Mouse (Mus musculus) liver (tissue): ENCODE measurements around the gene Acrbp.
A peak's percentile ranks its signal among the peaks of the same experiment; 100 is the strongest.

Source experiments
- DNase-seq: peaks from one replicate; pipeline ENCODE4 v3.0.0-alpha.2; 2020; ENCODE audit warnings: mixed read lengths

Gene Acrbp

GRCm38 (mm10) chr6:125071896-125072279 is 22.4 kb downstream of the Acrbp start:
- peak; percentile 53 for DNase-seq

DNA sequence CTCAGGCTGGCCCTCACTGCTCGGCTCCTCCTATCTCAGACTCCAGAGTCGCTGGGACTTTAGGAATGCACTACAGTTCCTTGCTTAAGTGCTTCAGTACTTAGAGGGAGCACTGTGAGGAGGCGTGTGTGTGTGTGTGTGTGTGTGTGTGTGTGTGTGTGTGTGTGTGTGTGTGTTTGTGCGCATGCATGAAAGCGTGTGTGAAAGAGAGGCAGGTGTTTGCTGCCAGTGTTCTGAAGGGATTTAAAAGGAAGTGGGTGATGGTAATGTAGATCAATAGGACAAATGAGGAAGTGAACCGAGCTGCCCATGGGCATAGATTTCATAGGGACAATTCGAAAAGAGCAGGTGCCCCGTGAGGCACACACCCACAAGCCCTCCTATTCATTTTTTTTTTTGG is 24.3 kb downstream of the Acrbp start:
- no peak for DNase-seq

- no peak for DNase-seq
These were observed 31.9 kb downstream of the Acrbp start for GRCm38 (mm10) chr6:125081394-125081793.

DNA sequence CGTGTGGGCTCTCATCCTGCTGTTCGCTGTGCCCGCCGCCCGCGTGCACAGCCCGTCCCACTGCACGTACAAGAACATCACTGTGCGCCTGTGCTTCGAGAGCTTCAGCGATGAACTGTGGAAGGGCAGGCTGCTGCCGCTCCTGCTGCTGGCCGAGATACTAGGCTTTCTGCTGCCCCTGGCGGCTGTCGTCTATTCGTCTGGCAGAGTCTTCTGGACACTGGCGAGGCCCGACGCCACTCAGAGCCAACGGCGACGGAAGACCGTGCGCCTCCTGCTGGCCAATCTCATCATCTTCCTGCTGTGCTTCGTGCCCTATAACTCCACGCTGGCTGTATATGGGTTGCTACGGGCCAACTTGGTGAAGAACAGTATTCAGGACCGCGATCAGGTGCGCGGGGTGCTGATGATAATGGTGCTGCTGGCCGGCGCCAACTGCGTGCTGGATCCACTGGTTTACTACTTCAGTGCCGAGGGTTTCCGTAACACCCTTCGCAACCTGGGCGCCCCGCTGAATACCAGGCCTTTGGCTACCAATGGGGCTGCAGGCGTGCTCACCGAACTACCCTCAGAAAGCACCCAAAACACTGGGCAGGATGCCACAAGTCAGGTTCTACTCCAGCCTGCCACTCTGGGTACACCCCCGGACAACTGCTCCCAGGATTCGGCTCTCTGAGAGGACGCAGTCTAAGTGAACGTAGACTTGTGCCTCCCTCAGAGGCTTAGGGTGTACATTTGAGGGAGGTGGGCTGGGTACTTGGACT is 32.5 kb downstream of the Acrbp start:
- peak; percentile 91 for DNase-seq

DNA sequence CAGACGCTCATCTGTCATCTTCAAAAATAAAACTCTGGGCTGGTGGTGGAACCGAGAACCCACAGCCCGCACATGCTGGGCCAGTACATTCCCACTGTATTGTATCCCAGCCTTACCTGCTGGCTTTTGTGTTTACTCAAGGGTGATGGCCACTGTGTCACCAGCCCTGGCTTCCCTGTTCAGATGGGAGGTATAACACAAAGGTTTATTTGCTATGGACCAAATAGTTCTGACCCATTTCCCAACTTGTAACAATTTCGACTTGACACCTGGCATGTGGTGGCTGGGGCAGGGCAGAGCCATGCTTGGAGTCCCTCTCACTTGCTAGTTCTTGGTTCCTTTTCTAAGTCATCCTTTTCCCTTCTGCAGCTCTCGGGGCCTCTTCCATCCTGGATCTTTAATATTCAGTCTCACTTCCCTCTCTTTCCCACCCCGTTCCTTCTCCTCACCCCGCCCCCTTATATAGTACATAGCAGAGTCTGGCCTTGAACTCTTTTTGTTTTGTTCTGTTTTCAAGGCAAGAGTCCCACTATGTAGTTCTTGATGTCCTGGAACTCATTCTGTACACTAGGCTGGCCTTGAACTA is 33.4 kb downstream of the Acrbp start:
- no peak for DNase-seq

DNA sequence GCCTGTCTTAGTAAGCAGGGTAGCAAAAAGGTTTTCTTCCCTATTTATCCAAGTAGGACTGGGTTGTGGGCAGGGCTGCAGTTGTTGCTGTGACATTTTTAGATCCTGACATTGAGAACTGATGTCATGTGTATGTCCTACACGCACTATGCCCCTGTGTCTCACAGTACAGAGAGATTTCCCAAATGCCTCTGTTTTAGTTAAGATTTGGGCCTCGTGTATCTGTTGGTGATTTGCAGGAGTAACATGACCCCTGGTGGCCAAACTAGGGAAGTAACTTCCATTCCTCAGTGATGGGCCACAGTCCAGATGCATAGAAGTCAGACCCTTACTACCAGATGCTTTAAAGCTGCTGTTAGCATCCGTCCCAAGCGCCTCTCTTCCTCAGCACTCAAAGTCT is 34.9 kb downstream of the Acrbp start:
- DNase-seq, result peak; percentile 63

- DNase-seq, result no peak
These were observed 38.4 kb downstream of the Acrbp start for GRCm38 (mm10) chr6:125087937-125088336.

DNA sequence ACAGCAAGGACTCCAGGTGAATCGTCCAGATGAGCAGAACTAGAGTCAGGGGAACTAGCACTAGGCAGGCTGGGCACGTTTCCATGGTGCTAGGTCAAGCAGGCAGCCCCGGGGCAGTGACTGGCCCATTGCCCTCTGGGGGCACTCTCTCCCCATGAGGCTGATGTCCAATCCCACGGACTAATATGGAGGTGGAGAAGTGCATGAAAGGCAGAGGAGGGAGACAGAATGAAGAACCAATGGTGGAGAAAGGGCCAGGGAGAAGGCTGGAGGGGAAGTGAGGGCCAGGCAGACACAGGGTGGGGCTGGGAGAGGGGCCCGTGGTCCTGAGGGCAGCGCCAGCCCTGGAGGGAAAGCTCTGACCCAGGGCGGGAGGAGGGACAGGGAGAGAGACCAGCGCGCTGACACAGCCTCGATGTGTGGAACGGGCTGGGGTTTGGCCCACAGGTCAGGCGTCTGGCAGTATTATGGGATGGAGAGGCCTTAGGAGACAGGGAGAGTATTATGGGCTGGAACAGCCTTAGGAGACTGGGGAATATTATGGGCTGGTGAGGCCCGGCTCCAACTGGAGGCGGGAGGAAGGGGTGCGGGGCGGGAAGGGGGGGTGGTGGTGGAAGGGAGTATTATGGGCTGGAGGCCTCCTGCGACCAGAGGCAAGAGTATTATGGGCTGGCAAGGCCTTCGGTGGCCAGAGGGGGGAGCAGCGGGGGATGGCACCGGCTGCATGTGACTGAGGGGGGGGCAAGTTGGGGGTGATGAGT is 39.3 kb downstream of the Acrbp start:
- DNase-seq, result peak; percentile 83

DNA sequence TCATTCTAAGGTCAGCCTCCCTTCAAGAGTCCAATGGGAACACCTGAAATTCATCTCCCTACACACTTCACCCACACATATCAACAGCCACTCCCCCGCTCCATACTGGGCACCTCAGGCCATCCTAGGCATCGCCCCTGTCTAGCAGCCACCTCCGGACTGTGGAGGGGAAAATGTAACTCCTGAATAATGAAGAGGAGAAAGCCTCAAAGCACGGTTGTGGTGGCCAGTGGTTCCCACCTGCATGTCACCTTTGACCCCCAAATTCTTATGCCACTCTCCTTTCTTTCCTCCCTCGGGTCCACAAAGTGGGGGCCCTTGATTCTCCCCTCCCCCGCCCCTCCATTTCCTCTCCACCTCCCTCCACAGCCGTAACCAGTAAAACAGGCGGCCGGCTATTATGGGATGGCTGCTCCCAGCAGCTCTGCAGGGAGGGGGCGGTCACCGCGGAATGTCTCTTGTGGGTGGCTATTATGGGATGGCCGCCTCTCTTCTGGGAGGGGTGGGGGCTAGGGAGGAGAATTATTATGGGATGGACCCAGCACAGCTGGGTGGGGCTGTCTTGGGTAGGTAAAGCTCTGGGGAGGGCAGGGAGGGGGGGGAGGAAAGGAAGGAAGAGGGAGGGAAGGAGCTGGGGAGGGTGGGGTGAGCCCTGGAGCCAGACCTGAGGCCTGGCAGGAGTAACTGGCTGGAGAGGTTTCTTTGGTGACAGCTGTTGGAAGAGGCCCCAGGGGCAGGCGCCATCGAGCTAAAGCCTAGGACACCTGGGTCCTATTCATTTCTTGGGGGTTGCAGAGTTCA is 40.2 kb downstream of the Acrbp start:
- peak; percentile 89 for DNase-seq

GRCm38 (mm10) chr6:125090341-125091085 is 41.0 kb downstream of the Acrbp start:
- DNase-seq, result no peak

DNA sequence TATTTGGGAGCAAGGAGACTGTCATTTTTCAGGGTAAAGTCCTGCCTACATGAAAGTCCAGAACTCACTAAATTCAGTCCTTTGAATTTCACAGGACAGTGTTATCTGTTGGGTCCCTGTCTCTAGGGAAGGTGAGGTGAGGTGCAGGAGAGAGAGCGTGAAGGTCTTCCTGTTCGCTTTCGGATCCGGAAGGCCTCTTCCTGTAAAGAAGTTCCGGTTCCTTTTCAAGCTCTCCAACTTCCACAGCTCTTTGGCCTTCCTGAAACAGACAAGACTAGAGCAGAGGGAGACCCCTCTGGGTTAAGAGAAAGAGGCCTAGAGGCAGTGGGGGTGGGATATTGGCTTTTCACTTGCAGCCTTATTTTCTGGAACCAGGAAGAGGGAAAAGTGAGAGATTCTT is 42.9 kb downstream of the Acrbp start:
- DNase-seq, result no peak

DNA sequence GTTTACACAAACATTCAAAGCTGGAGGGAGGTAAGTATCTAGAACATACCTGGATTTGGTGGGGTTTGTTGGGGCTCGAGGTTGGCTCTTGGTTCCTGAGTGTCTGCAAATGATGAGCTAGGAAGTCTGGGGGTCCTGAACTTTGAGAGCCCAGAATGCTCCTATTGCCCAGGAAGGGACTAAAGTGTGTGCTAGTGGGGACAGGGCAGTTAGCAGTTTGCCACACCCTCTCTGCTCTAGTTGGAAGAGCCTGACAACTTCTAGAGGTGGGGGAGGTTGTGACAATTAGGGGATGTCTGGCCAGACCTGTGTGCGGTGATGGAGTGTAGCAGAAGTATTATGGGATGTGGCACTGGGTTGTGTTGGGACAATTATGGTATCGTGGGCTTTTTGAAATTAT is 45.4 kb downstream of the Acrbp start:
- DNase-seq, result no peak

GRCm38 (mm10) chr6:125095391-125096278 is 46.1 kb downstream of the Acrbp start, which contains the start of gene Chd4:
TSS of gene Chd4 (plus strand) at chr6:125095981.
- peak; percentile 97 for DNase-seq

DNA sequence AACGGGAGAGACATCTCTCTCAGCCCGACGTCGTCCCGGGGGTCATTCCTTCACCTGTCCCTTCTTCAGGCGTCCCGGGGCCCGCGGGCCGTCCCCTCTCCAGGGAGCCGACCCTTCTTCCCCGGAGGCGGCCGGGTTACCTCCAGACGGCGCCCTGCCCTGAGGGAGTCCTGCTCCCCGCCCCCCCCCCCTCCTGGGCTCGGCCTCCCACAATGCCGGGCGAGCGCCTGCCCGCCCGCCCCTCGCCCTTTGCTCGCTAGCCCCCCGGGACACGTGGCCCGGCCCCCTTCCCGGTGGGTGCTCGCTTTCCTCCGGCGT is 46.7 kb downstream of the Acrbp start:
- no peak for DNase-seq

GRCm38 (mm10) chr6:125096597-125097345 is 47.3 kb downstream of the Acrbp start:
- peak; percentile 66 for DNase-seq

DNA sequence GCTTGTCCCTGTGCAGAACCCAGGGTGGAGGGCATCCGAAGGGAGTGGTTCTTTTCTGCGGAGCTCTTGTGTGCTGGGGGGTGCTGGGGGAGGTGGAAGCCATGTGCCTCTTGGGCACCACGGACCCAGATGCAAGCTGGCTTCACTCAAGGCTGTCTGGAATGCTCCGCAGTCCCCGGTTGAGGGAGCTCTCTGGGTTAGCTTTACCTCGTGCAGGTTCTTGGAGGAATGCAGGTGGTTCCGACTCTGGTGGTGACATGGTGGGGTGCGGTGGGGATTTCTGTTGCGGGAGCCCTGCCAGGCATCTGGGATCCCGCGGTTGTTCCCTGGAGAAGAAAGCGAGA is 47.8 kb downstream of the Acrbp start:
- no peak for DNase-seq

GRCm38 (mm10) chr6:125097951-125098350 is 48.5 kb downstream of the Acrbp start:
- no peak for DNase-seq

DNA sequence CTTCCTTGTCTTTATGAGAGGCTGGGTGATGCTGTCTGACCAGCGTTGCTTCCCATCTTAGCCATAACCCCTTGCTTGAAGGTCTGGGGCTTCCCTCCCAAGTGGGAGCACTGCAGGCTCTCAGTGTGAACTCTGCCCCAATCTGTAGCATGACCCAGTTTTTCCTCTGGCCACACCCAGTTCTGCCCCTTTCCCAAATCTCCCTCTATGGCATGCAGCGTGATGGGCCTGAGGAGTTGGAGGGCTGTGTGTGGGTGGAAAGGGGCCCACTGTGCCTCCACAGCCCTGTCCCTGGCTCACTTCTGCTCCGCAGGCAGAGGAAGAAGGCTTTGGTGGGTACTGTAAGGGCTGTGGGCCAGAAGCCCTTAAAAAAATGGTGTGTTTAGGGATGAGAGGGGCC is 49.0 kb downstream of the Acrbp start:
- no peak for DNase-seq

DNA sequence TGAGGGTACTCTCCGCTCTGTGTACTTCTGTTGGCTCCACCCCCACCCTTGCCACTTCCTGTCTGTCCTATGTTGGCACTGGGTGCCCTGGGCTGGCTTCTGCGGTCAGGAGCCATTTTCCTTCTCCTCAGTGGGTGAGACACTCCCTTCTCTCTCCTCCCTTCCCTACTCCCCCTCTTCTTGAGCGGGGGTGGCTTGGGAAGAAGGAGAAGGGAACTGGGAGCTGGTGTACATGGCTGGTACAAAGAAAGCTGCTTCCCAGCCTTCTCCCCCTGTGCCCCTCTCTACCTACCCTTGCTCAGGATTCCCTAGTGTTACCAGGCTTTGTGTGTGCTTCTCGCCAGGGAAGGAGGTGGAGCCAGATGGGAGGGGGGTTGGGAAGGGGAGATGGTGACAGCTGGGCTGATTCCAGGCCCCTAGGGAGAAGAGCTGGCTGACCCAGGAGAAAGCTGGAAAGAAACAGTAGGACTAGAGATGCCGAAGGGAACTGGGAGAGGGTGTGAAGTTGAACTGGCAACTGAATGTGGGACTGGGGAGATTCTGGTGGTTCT is 50.0 kb downstream of the Acrbp start:
- no peak for DNase-seq

DNA sequence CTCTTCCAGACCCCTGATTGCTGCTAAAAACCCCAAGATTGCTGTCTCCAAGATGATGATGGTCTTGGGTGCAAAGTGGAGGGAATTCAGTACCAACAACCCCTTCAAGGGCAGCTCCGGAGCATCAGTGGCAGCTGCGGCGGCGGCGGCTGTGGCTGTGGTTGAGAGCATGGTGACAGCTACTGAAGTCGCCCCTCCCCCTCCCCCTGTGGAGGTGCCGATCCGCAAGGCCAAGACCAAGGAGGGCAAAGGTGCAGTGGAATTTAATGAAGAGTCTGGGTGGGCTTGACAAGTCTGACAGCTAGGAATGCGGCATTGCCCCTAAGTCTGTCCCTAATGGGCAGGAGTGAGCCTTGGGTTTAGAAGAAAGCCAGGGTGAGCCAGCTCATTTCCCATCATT is 52.0 kb downstream of the Acrbp start:
- no peak for DNase-seq
